Mouse (Mus musculus): ENCODE measurements around the gene Has3.

DNA sequence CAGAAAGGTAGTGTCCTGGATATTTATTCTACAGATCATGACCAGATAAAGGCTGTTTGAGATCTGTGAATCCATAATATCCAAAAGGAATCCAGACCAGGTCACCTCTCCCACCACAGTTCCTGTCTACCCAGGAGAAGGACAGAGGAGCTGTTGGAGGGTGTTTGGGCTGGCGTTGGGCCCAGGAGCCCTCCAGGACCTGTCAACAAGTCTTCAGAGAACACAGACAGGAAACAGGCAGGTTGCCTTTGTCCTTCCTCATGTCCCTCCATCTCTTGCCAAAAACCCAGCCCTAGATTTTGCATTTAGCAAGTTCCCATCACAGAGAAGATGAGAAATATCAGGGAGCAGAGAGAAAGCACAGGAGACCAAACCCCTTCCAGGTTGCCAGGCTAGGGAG, 35.1 kb upstream of the Has3 start:
- TF ChIP-seq CTCF (IDR thresholded peaks at IDR 0.05; ENCODE audit: low read depth) (no peak), EP300 (optimal IDR thresholded peaks at IDR 0.05) (no peak)

Measured in stomach, postnatal 0 days (tissue).